Mouse (Mus musculus) MEL (cell line): ENCODE data around the gene Syn3.

Experiments
- BHLHE40 ChIP-seq: IDR thresholded peaks from 2 replicates; pipeline ENCODE4 v1.6.1; 2012; ENCODE audit warnings: low read depth, mild to moderate bottlenecking, inconsistent platforms, low read length, improper control_type of control experiment, borderline replicate concordance
- CHD1 ChIP-seq: IDR thresholded peaks from 2 replicates; pipeline ENCODE4 v1.6.1; 2012; ENCODE audit warnings: low read depth, mild to moderate bottlenecking, inconsistent platforms, low read length, improper control_type of control experiment
- CHD2 ChIP-seq: IDR thresholded peaks from 2 replicates; pipeline ENCODE4 v1.6.1; 2011; ENCODE audit warnings: low read length, improper control_type of control experiment
- CTCF ChIP-seq, 3 experiments: IDR thresholded peaks in 2 of 3; conservative IDR thresholded peaks in 1 of 3; 2 replicates each; pipeline ENCODE4 v1.5.1; 2011 to 2012; ENCODE audit warnings: low read length in 3 of 3, low read depth in 2 of 3, mild to moderate bottlenecking in 2 of 3, improper control_type of control experiment in 1 of 3, inconsistent platforms in 1 of 3, mixed read lengths in 1 of 3, moderate library complexity in 1 of 3; ENCODE audit not compliant: control insufficient read depth in 1 of 3, insufficient read depth in 1 of 3, poor library complexity in 1 of 3, severe bottlenecking in 1 of 3
- E2F4 ChIP-seq: IDR thresholded peaks from 2 replicates; pipeline ENCODE4 v1.6.1; 2011; ENCODE audit warnings: low read depth, low read length, improper control_type of control experiment, borderline replicate concordance
- ELF1 ChIP-seq: IDR thresholded peaks from 2 replicates; pipeline ENCODE4 v1.6.1; 2014; ENCODE audit warnings: low read depth, mild to moderate bottlenecking, inconsistent platforms, low read length, improper control_type of control experiment, moderate library complexity
- JUND ChIP-seq: IDR thresholded peaks from 2 replicates; pipeline ENCODE4 v1.6.1; 2011; ENCODE audit warnings: low read depth, mild to moderate bottlenecking, improper control_type of control experiment, low read length
- MAX ChIP-seq: IDR thresholded peaks from 2 replicates; pipeline ENCODE4 v1.6.1; 2011; ENCODE audit warnings: low read length, improper control_type of control experiment
- POLR2A ChIP-seq, 2 experiments: IDR thresholded peaks; 2 replicates each; pipeline ENCODE4 v1.6.1; 2011 to 2012; ENCODE audit warnings: low read length in 2 of 2, mild to moderate bottlenecking in 2 of 2, control low read depth in 1 of 2, improper control_type of control experiment in 1 of 2, low read depth in 1 of 2, moderate library complexity in 1 of 2; ENCODE audit not compliant: control insufficient read depth in 1 of 2, insufficient read depth in 1 of 2, poor library complexity in 1 of 2
- POLR2AphosphoS2 ChIP-seq: IDR thresholded peaks from 2 replicates; pipeline ENCODE4 v1.6.1; 2011; ENCODE audit warnings: low read length, improper control_type of control experiment
- RCOR1 ChIP-seq: IDR thresholded peaks from 2 replicates; pipeline ENCODE4 v1.6.1; 2012; ENCODE audit warnings: low read depth, mild to moderate bottlenecking, inconsistent platforms, low read length, improper control_type of control experiment
- TBP ChIP-seq: IDR thresholded peaks from 2 replicates; pipeline ENCODE4 v1.8.0; 2011; ENCODE audit warnings: low read depth, low read length, improper control_type of control experiment
- USF2 ChIP-seq, 2 experiments: IDR thresholded peaks; 2 replicates each; pipeline ENCODE4 v1.6.1; 2011 to 2012; ENCODE audit warnings: improper control_type of control experiment in 2 of 2, low read length in 2 of 2, borderline replicate concordance in 1 of 2, inconsistent platforms in 1 of 2, low read depth in 1 of 2, mild to moderate bottlenecking in 1 of 2; ENCODE audit not compliant: insufficient read depth in 1 of 2

GRCm38 (mm10) chr10:86139061-86139681 is 359.5 kb downstream of the Syn3 start:
- TF ChIP-seq TBP (no peak), POLR2A (IDR thresholded peaks at IDR 0.05; ENCODE audit: control insufficient read depth in 1 of 2, insufficient read depth in 1 of 2, low read depth in 1 of 2, low read length in 2 of 2, poor library complexity in 1 of 2) (no peak), POLR2AphosphoS2 (no peak), CTCF (IDR thresholded peaks at IDR 0.05 in 2 of 3, conservative IDR thresholded peaks at IDR 0.05 in 1 of 3; ENCODE audit: control insufficient read depth in 1 of 3, insufficient read depth in 1 of 3, low read depth in 2 of 3, low read length in 3 of 3, poor library complexity in 1 of 3, severe bottlenecking in 1 of 3) (no peak), CHD1 (no peak), BHLHE40 (no peak), CHD2 (no peak), USF2 (IDR thresholded peaks at IDR 0.05; ENCODE audit: borderline replicate concordance in 1 of 2, insufficient read depth in 1 of 2, low read depth in 1 of 2, low read length in 2 of 2) (no peak), JUND (no peak), ELF1 (no peak), RCOR1 (no peak), E2F4 (no peak), MAX (no peak)
